Mouse (Mus musculus): ENCODE measurements around the gene Grm4. TPM values are rescaled to one million over a fixed set of nuclear protein-coding genes. Genes with fewer than 3 reads are reported as not detected.

The Grm4 gene
- total and polyA plus RNA-seq, 3 experiments: not detected

DNA sequence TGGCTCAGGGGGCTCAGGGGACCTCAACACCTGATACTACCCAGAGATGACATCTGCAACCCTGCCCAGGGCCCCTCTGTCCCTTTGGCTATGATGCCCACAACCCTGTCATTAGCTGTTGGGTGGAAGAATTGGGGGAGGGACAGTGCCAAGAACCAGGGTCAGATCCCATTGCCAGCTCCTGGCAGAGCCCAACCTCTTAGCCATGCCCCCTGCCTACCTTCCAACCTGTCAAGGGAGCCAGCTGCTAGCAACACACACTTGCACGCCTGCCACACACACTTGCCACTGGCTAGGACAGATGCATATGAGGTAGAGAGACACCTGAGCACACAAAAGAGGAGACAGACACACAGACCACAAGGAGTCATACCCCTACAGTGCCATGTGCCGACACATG, 96.2 kb downstream of the Grm4 start:
- H3K4me3 ChIP-seq (replicated peaks in 1 of 3; ENCODE audit: low read depth in 2 of 3, low read length in 2 of 3, poor library complexity in 1 of 3): no peak overlapping the region
- no peaks in the 10 kb centered on the region for H3K79me2 ChIP-seq (replicated peaks; ENCODE audit: control insufficient read depth, extremely low read depth, insufficient read depth, poor library complexity, severe bottlenecking)
- H3K36me3 ChIP-seq (replicated peaks in 1 of 2; ENCODE audit: control insufficient read depth in 1 of 2, insufficient read depth in 1 of 2, low read length in 1 of 2): no peaks in the 10 kb centered on the region
- peaks cover 21% of the 10 kb centered on the region for H3K9me3 ChIP-seq (replicated peaks; ENCODE audit: low read length)
- in situ Hi-C loops (cut with MboI; ENCODE audit: low pct_ligation_motif_present, low pct_unique_long_range_greater_than_20kb, low sequenced_read_pairs): no loop called here
- TF ChIP-seq PAX5 (IDR thresholded peaks at IDR 0.05; ENCODE audit: low read length) (no peak), GABPA (IDR thresholded peaks at IDR 0.05; ENCODE audit: insufficient replicate concordance, low read depth, low read length) (no peak), ELF1 (IDR thresholded peaks at IDR 0.05; ENCODE audit: low read depth, low read length) (no peak)
- H3K27me3 ChIP-seq (replicated peaks): peaks cover 88% of the 10 kb centered on the region
- peaks cover 0 to 9% of the 10 kb centered on the region in 2 experiments; a peak in 2 of 4 replicates for H3K4me1 ChIP-seq (ENCODE audit: control insufficient read depth in 1 of 2, insufficient read depth in 2 of 2)
- no peak for DNase-seq (ENCODE audit: extremely low read depth)
- dilution Hi-C loops (cut with MboI; ENCODE audit: extremely low pct_ligation_motif_present, extremely low pct_unique_long_range_greater_than_20kb, low sequenced_read_pairs): no loop called here
- no peak overlapping the region for H3K27ac ChIP-seq (ENCODE audit: insufficient read depth, low read depth)
- H3K9ac ChIP-seq (ENCODE audit: insufficient read depth, low read depth): no peak overlapping the region
- H3K4me2 ChIP-seq (ENCODE audit: insufficient read depth, low read depth, poor library complexity, severe bottlenecking): no peak overlapping the region

DNA sequence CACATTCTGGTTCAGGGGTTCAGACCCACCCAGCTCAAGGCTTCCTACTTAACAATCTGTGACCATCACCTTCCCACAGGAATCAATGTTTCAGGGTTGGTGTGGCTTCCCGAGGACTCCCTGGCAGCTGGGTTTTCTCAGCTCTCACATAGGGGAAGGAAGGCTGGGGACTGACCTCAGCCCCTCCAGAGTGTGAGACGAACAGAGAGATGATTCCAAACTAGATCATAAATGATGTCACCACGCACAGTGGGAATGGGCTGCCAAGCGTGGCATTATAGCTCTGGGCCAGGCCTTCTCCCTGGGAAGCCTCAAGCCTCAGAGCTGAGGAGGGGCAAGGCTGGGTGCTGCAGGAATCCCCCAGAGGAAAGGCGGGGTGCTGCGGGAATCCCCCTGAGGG, 96.8 kb downstream of the Grm4 start:
- dilution Hi-C loops (cut with MboI; ENCODE audit: extremely low pct_ligation_motif_present, extremely low pct_unique_long_range_greater_than_20kb, low sequenced_read_pairs): no loop called here
- Histone ChIP-seq H3K27ac (ENCODE audit: insufficient read depth, low read depth) (no peak overlapping the region), H3K4me3 (replicated peaks in 1 of 3; ENCODE audit: low read depth in 2 of 3, low read length in 2 of 3, poor library complexity in 1 of 3) (no peak overlapping the region), H3K9ac (ENCODE audit: insufficient read depth, low read depth) (no peak overlapping the region), H3K9me3 (replicated peaks; ENCODE audit: low read length) (peaks cover 19% of the 10 kb centered on the region), H3K27me3 (replicated peaks) (peaks cover 90% of the 10 kb centered on the region), H3K4me1 (ENCODE audit: control insufficient read depth in 1 of 2, insufficient read depth in 2 of 2) (peaks cover 0 to 9% of the 10 kb centered on the region in 2 experiments; a peak in 2 of 4 replicates), H3K4me2 (ENCODE audit: insufficient read depth, low read depth, poor library complexity, severe bottlenecking) (no peak overlapping the region), H3K36me3 (replicated peaks in 1 of 2; ENCODE audit: control insufficient read depth in 1 of 2, insufficient read depth in 1 of 2, low read length in 1 of 2) (no peaks in the 10 kb centered on the region), H3K79me2 (replicated peaks; ENCODE audit: control insufficient read depth, extremely low read depth, insufficient read depth, poor library complexity, severe bottlenecking) (no peaks in the 10 kb centered on the region)
- no peak for DNase-seq (ENCODE audit: extremely low read depth)
- TF ChIP-seq SIN3A (IDR thresholded peaks at IDR 0.05; ENCODE audit: low read length) (no peak), USF2 (conservative IDR thresholded peaks at IDR 0.05; ENCODE audit: low read depth, low read length) (no peak), HCFC1 (IDR thresholded peaks at IDR 0.05; ENCODE audit: low read depth, low read length) (no peak), ZKSCAN1 (IDR thresholded peaks at IDR 0.05; ENCODE audit: borderline replicate concordance, low read depth, low read length) (no peak), BHLHE40 (IDR thresholded peaks at IDR 0.05; ENCODE audit: low read depth, low read length) (no peak), UBTF (IDR thresholded peaks at IDR 0.05; ENCODE audit: low read depth, low read length) (no peak), PAX5 (IDR thresholded peaks at IDR 0.05; ENCODE audit: low read length) (no peak), ZMIZ1 (IDR thresholded peaks at IDR 0.05; ENCODE audit: low read depth, low read length) (no peak), IRF4 (IDR thresholded peaks at IDR 0.05; ENCODE audit: low read depth, low read length) (no peak), JUN (IDR thresholded peaks at IDR 0.05; ENCODE audit: insufficient read depth, low read depth, low read length) (no peak), CTCF (conservative IDR thresholded peaks at IDR 0.05 in 1 of 2, IDR thresholded peaks at IDR 0.05 in 1 of 2; ENCODE audit: low read depth in 2 of 2, low read length in 2 of 2) (no peak), MAFK (IDR thresholded peaks at IDR 0.05; ENCODE audit: insufficient replicate concordance, low read length) (no peak), SMC3 (IDR thresholded peaks at IDR 0.05; ENCODE audit: low read depth, low read length) (no peak), RCOR1 (conservative IDR thresholded peaks at IDR 0.05; ENCODE audit: low read depth, low read length) (no peak), ELF1 (IDR thresholded peaks at IDR 0.05; ENCODE audit: low read depth, low read length) (no peak), GABPA (IDR thresholded peaks at IDR 0.05; ENCODE audit: insufficient replicate concordance, low read depth, low read length) (no peak), MAX (IDR thresholded peaks at IDR 0.05; ENCODE audit: low read length) (no peak), NRF1 (IDR thresholded peaks at IDR 0.05; ENCODE audit: low read depth, low read length) (no peak), ETS1 (conservative IDR thresholded peaks at IDR 0.05; ENCODE audit: low read depth, low read length) (no peak), TCF12 (IDR thresholded peaks at IDR 0.05; ENCODE audit: low read depth, low read length) (no peak)
- in situ Hi-C loops (cut with MboI; ENCODE audit: low pct_ligation_motif_present, low pct_unique_long_range_greater_than_20kb, low sequenced_read_pairs): no loop called here

Data from CH12.LX (cell line).